Mouse (Mus musculus) gastrocnemius, adult 8-10 months (tissue): ENCODE measurements around the gene E130218I03Rik. TPM values are rescaled to one million over a fixed set of nuclear protein-coding genes. Genes with fewer than 3 reads are reported as not detected.
A peak's percentile ranks its signal among the peaks of the same experiment; 100 is the strongest.

Experiments used
- DNase-seq, 2 experiments: peaks; one replicate each; pipeline ENCODE4 v3.0.0; 2022; ENCODE audit warnings: low spot score in 2 of 2
- total RNA-seq, 4 experiments: library from RNA; stranded (reverse); gene quantifications; 2 replicates each; pipeline ENCODE4 v1.2.4; 2022

Gene E130218I03Rik
- under 1 TPM in 1 of 4 experiments, not detected in 3; 0.29 TPM for total RNA-seq

DNA sequence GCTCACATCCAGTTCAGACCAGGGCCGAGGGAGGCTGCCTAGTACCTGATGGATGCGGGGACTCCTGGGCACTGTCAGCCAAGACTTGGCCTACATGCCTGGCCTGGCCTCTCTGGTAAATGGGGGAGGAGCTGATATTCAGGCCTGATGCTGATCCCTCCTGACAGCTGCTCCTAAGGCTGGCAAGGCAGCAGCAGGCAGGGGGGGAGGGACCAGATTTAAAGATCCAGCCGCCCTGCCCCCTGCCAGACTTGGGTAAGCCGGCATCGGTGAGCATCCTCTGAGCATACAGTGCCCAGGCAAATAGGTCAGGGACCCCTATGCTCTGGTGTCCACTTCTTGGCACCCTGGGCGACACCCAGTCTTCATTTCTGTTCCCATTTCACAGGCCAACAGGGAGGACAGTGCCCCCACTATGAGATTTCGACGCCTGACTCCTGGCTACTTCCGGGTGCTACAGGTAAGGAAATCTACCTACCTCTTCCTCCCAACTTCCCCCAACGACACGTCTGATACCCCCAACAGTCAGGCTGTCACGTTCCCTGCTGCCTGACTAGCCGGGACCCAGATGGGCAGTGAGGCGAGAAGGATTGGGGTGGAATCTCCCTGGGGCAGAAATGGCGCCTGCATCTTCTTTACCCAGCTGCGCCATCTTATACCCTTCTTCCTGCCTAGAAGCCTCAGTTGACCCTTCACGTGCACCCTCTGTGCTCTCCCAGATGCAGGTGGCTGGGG is at the start of gene E130218I03Rik:
TSS of gene E130218I03Rik (plus strand) at position 147 of the 735 bp plus-strand sequence.
- peak in 1 of 2 experiments; percentile 34 for DNase-seq

DNA sequence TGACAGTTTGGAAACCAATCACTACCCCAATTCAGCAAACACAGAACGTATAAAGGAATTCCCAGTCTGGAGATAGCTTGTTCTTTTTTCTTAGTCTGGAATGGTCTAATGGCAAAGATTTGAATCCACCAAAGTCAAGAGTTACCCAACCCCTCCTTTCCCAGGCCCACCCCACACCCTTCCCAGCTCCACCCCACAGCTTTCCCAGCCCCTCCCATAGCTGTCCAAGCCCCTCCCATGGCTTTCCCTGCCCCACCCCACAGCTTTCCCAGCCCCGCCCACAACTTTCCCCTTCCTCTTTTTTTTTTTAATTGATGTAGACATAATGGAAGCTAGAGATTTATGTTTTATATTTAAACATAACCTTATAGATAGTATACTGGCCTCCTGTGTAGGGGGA is 44.1 kb upstream of the E130218I03Rik start:
- no peak for DNase-seq

DNA sequence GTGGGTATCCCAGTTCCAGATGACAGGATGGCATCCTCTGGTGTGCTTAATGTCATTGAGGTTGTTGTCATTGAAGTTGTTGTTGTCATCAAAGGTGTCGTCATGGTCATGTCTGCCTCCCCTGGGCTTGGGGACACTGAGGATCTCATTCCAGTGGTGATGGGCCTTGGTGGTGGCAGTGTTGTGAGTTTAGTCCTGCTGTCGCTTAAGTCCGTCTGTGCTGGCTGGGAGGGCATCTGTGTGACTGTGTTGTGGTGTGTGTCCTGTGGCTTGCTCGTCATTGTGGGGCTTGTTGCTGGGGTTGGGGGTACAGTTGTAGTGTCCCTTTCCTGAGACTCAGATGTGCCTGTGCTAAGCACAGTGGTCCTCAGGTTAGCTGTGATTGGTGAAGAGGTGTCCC is 40.6 kb upstream of the E130218I03Rik start, which contains the start of gene Gm7534:
TSS of gene Gm7534 (minus strand) at position 101 of the 400 bp plus-strand sequence.
- DNase-seq, result no peak

DNA sequence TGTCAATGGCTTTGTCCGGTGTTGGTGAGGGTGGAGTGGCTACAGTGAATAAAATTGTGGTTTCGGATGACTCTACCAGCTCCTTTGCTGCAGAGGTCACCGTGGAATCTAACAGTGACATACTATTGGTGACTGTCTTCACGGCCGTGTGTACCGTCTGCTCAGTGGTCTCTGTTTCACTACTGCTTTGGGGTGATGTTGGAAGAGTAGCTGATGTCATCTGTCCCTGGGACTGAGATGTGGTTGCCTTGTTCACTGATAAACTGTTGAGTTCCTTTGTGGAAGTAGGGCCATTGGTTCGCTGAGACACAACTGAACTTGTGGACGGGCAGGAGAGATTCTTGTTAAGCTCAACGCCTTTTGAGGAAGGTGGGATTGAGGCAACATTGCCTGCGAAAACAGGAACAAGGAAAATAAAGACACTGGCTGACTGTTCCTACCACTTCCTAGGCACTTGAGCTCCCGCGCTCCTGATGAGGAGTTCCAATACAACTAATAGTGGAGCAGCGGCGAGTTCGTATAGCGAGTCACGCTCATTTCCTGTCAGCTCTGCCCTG is 40.0 kb upstream of the E130218I03Rik start:
- DNase-seq, result no peak

DNA sequence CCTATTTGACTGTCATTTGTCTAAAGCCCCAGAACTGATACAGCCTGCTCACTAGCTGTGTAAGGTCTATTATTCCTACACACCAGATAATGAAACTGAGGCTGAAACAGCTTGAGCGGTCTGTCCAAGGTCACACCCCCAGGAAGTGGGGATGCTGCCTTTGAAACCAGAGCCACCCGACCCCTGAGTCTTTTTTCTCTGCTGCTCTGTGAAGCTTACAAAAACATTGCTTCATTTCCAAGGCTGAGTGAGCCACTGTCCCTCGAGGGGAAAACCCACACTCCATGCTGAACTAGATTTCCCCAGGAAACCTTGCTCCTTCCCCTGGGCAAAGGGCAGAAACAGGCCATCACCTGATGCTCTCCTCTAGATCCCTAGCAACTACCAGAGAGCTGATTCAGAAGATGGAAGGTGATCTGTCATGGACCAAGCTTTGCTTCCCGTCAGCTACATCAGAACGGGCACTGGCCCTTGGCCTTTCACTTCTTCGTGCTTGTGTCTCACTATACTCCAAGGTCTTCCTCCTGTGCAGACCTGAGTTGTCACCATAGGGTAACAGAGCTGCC is 36.9 kb upstream of the E130218I03Rik start:
- DNase-seq, result no peak

DNA sequence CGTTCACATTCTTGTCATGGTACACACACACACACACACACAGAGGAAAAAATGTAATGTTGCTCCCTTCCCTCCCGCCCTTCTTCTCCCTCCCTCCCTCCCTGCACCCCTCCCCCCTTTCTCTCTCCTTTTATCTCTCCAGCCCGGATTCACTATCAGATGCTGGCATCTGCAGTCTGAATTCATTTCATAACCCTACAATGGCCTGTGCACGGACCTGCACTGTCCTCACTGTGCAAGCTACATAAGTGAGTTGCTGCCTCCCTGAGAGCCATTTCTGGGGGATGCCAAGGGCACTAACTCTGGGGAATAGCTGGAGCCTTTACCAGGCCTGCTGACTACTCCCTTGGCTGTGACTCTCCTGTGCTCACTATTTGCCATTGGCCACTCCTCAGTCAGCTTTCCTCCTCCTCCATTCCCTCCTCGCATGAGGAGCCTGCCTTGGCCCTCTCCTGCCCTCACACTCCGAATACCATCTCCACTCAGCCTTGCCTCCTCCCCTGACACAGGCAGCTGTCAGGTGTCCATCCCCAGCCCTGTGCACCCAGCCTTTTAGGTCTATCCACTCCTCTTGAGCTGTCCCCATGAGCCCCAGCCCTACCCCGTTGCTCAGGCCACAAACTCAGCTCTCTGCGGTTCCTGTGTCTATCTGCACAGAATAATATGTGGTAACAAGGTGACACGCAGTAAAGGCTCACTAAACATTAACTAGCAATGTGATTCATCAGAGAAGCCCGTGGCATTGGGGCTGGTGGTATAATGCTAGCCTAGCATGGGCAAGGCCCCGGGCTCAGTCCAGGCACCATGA is 20.5 kb upstream of the E130218I03Rik start:
- no peak for DNase-seq

DNA sequence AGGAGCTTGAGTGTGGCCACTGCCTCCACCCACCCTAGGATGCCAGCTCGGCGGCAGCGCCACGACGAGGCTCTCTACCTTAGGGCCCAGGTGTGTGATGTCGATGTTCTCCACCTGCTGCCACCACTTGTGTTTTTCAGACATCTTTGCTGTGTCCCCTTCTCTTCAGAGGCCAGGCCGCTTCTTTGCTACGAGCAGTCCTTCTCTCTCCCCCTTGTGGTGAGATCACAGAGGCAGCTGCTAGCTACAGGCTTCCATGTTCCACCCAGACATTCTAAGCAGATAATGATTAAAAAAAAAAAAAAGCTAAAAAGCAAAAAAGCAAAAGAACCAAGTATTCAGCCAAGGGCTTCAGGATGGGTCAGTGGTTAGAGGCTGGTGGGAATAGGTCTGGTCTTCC is 16.3 kb upstream of the E130218I03Rik start, which contains the start of gene Catsper4:
TSS of gene Catsper4 (minus strand) at position 190 of the 400 bp plus-strand sequence.
- DNase-seq, result no peak

DNA sequence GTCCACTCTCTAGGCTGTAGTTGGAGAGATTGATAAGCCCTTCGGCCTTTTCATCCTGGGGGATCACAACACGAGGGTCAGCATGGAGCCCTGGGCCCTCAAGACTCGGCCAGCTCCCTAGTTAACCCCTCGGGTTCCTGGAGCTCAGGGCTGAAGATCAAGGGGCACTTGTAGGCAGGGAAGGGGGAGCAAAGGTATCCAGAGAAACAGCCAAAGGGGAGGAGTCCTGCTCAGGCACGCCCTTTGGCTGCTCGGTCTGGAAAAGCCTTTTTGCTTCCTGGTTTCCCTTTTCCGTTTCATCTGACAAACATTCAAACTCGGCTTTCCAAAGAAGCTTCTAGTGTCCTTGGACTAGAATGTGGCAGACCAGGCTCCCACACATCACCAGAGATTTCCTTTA is 13.0 kb upstream of the E130218I03Rik start:
- DNase-seq, result no peak

DNA sequence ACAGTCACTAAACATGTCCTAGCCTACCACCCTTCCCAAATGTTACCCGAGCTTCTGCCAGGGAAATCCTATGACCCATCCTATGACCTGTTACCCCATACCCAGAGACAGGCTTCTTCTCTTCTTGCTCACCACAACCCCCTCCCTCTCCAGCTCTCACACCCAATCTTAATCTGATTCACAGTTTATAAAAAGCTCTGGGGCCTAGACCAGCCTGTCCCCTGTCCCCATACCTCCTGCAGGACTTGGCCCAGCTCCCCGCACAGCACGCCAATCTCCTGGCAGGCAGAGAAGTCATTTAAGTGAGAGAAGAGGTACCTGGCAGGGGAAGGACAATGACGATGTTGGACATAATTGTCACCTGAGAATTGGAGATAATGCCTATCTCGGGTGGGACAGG is 8.6 kb upstream of the E130218I03Rik start:
- peak; percentile 61 to 76 for DNase-seq

DNA sequence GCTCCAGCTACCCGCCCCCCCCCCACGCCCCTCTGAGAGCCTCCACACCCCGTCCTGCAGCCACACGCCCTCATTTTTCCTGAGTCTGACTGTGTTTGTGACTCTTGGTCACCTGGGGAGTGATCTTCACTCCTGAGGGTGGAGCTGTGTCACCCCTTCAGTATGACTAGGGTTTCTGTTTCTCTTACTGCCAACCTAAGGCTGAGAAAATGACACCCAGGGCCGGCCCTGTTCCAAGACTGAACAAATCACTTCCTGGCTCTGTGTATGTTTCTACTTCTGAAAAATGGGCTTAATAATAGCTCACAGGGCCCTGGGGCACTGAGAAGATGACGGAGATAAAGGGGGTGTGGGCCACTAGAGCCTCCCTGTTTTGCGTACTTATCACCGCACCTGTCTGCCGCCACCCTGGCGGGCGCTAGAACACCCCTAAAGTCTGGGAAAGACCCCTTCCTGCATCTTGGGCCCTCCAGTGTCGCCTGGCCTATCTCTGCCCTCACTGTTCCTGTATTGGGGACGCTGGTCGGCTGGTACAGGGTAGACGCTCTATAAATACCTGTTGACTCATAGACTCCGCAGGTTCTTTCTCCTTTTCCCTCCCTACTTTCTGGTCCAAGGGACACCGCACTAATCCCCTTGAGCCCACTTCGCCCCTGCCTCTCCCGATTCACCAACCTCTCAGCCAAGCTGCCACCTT is 5.7 kb upstream of the E130218I03Rik start:
- DNase-seq, result peak; percentile 63 to 71

DNA sequence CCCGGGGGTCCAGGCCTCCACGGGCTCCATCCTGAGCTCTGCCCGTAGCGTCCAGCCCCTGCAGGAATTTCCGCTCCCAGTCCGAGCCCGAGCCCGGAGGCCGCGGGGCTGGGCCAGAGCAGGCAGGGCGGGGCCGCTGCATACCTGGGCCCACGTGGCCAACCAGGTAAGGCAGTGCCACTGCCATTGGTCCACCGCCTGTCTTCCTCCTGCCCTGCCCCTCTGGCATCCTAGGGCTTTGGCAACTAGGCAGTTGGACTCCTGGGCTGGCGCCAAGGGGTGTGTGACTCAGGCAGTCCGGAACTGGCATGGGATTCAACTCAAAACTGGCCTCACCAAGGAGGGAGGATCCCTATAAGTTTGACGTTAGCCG is 5.2 kb upstream of the E130218I03Rik start, which contains the start of gene Cnksr1:
TSS of gene Cnksr1 (minus strand) at position 121 of the 373 bp plus-strand sequence.
- peak; percentile 78 to 89 for DNase-seq

DNA sequence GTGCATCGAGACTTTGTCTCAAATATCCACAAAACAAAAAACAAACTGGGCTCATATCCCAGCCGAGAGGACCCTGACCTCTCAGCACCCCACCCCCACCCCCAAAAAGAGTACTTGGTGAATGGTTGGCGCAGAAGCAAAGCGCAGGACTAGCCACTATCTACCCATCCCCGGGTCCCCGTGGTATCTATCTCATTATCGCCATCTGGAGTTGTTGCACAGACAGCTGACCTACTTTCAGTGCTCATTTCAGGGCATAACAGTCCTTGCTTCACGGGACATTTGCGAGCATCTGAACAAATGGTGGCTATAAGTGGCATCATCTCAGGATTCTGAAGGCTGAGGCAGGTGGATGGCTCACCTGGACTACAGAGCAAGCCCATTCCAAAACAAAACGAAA is 4.8 kb upstream of the E130218I03Rik start:
- DNase-seq, result no peak

DNA sequence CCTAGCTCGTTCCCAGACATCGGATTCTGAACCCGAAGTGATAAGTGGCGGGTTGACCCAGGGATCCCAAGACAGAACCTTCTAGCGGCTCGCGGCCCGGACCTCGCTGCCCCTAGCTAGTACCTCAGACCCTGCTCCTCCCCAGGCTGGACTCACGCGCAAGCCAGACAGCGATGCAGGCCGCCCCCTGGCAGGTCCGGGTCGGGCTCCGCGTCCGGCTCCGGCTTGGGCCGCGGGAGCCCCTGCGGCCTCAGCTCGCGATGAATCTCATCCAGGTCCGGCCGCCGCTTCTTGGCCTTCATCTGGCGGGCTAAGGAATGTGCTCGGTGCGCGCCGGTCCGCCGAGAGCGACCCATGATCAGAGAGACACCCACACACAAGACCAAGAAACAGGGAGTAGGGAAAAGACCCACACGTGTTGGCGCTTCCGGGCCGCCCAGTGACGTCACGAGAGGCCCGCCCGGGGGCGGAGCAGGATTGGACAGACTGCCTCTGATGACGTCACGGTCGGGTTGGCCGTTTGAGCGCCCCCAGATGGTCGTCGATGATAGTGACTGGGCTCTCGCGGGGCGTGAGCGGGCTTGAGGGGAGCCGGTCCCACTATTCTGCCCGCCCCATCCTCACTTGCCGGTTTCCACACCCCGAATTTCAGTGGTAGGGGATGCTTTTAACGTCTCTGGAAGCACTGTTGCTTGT is 1.8 kb downstream of the E130218I03Rik start, which contains the start of gene Zfp593:
TSS of gene Zfp593 (minus strand) at position 445 of the 696 bp plus-strand sequence.
- peak; percentile 89 to 91 for DNase-seq

DNA sequence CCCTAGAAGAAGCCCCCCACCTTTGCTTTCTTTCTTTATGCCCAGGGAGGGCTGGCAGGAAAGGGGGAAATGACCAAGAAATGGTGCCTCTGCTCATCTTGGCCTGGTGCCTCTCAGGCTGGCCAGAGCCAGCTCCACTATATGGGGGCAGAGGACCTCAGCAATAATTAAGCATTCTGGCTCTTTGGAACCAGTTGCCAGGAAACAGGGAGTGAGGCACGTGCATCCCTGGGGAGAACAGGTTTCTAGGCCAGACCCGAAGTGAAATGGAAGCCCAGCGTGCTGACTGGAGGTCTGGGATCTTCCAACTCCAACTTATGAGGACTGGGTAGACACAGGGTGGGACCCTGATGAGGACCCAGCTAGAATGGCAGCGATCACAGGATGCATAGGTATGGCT is 2.8 kb downstream of the E130218I03Rik start:
- DNase-seq, result no peak

DNA sequence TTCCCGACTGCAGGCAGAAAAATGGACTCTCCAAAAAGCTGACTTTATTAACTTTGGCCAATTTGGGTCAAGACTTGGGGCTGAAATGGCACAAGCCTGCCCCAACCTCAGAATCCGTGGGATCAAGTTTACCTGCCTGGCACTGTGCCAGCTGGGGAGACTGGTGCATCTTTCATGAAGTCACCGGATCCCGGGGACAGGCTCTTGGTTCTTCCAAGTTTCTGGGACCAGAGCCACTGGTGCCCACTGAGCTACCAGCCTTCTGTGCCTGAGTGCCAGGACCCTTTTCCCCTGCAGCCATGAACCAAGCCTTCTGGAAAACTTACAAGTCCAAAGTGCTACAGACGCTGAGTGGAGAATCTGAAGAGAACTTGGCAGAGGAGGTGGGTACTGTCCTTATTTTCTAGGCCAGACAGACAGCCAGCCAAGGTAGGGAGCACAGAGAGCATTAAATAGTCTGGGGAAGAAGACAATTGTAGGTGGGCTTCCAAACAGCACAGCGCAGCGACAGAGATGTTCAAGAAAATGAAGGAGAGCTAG is 3.3 kb downstream of the E130218I03Rik start, which contains the start of gene Gm30191:
TSS of gene Gm30191 (plus strand) at position 217 of the 540 bp plus-strand sequence.
- DNase-seq, result no peak

DNA sequence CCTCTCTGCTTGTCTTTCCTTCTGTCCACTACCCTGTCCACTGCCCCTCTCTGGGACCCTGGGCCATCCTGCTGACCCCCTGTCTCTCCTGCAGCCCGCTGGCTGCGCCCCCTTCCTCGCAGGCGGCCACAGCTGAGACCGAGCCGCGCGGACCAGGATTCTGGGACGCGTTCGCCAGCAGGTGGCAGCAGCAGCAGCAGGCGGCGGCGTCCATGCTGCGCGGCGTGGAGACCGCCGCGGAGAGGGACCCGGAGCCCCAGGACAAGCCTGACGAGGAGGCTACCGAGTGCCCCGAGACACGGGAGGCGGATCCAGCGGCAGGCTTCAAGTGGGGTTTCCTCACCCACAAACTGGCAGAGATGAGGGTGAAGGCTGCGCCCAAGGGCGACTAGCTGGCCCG is 6.2 kb downstream of the E130218I03Rik start:
- DNase-seq, result peak in 1 of 2 experiments; percentile 56

DNA sequence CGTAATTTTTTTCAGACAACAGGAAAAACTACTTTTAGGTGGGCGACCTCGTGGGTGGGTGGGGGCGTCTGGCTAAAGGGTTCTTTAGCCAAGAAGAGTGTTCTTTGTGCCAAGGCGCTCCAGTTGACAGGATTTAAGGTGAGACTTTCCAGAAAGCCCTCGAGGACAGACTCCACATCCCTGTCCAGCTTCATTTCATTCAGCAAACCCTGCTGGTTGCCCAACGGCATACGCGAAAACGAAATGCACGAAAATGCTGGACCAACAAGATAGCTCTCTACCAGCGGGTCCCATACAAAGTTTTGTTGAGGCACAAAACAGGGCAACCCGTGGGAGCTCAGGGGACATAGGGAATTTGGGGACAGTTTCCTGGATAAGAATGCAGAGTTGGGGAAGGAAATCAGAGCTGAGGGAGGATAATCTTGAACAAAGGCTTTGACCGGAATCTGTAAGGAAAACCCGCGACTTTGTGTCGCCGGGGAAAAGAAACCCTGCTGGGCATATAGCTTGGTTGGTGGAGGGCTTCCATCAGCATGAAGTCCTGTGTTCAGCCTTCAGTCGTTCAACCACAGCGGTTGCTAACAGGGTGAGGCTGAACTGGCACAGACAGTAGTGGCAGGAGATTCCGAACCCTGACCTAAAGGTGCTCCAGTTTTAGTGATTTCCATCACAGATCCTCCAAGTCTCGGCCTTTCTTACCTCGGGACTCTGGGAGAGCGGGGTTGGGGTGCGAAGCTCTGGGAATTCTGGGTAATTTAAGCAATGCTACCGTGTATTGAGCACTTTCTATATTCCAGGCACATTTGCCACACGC is 6.9 kb downstream of the E130218I03Rik start:
- no peak for DNase-seq

DNA sequence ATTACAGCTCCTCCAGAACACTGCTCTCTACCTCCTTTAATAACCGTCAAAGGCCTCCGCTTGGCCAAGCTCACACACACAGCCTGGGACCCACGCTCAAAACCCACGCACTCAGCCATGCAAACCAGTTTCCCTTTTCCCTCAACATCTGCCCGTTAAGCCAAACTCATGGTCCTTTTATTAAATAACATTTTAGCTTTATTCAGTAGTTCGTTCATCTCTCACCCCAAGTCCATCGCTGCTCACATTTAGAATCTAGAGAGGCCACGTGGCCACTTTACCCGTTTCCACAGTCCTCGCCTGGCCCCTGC is 7.4 kb downstream of the E130218I03Rik start:
- no peak for DNase-seq
